Mouse (Mus musculus) intestine, embryonic 16.5 days (tissue): ENCODE measurements around the gene Lgr6. TPM values are rescaled to one million over a fixed set of nuclear protein-coding genes. Genes with fewer than 3 reads are reported as not detected.
A peak's percentile ranks its signal among the peaks of the same experiment; 100 is the strongest.

Experiments used
- ATAC-seq: fragments of 200-750 bp; cut with Nextera tagmentation; 2 replicates; pipeline ENCODE4 v1.8.0; 2017; ENCODE audit warnings: moderate TSS enrichment, moderate library complexity
- H3K27ac ChIP-seq: fragments of 300-500 bp; sonication (generic); 2 replicates; pipeline ENCODE4 v1.5.1; 2014; ENCODE audit warnings: mild to moderate bottlenecking, low read length
- H3K27me3 ChIP-seq: fragments of 300-500 bp; sonication (generic); replicated peaks from 2 replicates; pipeline ENCODE4 v1.6.1; 2014; ENCODE audit warnings: low read length, control low read depth, mixed read lengths; ENCODE audit not compliant: control insufficient read depth, insufficient read depth
- H3K36me3 ChIP-seq: fragments of 300-500 bp; sonication (generic); 2 replicates; pipeline ENCODE4 v1.6.1; 2014; ENCODE audit warnings: low read length, control low read depth; ENCODE audit not compliant: control insufficient read depth, insufficient read depth
- H3K4me1 ChIP-seq: fragments of 300-500 bp; sonication (generic); 2 replicates; pipeline ENCODE4 v1.6.1; 2014; ENCODE audit warnings: low read length, control low read depth, mixed read lengths; ENCODE audit not compliant: control insufficient read depth, insufficient read depth
- H3K4me2 ChIP-seq: fragments of 300-500 bp; sonication (generic); 2 replicates; pipeline ENCODE4 v1.6.1; 2014; ENCODE audit warnings: low read depth, low read length, control low read depth
- H3K4me3 ChIP-seq: fragments of 300-500 bp; sonication (generic); 2 replicates; pipeline ENCODE4 v1.5.1; 2014; ENCODE audit warnings: mild to moderate bottlenecking, low read length
- H3K9ac ChIP-seq: fragments of 300-500 bp; sonication (generic); 2 replicates; pipeline ENCODE4 v1.6.1; 2014; ENCODE audit warnings: low read depth, low read length
- H3K9me3 ChIP-seq: fragments of 300-500 bp; sonication (generic); 2 replicates; pipeline ENCODE4 v1.6.1; 2016; ENCODE audit warnings: low read length, control low read depth; ENCODE audit not compliant: control insufficient read depth
- WGBS: fragments of 180-500 bp; shearing (Covaris S2); extraction: QIAGEN DNeasy Blood & Tissue Kit; methylation state at CpG from one replicate; pipeline ENCODE4 v1.1.7; 2014; 5-methylcytosine and 5-hydroxymethylcytosine counted together
- polyA plus RNA-seq: library from polyadenylated mRNA; unstranded; fragments of >200 nt; fragmentation: Nextera tagmentation; extraction: Ambion mirVana; gene quantifications from 2 replicates; pipeline ENCODE4 v1.2.1, GENCODE M21; 2015

The Lgr6 gene
- polyA plus RNA-seq, 1 experiment from 2014 or later: 0.43 TPM

DNA sequence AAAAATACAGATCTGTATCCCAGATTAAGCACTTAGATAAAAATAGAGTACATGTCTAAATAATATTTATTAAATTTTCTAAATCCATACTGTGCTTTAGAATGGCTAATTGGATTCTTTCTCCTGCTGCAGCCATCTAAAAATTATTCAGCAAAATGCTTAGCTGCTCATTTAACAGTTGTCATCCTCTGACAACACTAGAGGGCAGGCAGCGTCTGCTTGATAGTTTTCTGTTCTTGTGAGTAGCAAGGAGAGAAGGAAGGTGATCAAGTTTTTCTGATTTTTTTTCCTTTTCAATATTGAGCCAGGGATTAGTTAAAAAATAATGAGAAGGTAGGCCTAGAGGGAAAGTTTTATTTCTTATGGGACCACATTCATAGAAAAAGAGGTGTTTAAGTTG lies 132.2 kb downstream of the Lgr6 start:
- ATAC-seq: no peak
- Histone ChIP-seq H3K4me3 (no peak overlapping the region), H3K36me3 (no peaks in the 10 kb centered on the region), H3K9me3 (no peaks in the 10 kb centered on the region), H3K4me2 (no peak overlapping the region), H3K4me1 (no peaks in the 10 kb centered on the region), H3K27me3 (no peaks in the 10 kb centered on the region), H3K9ac (no peak overlapping the region), H3K27ac (no peak overlapping the region)
- 71% methylated on average over 1 of the region's 1 CpGs for WGBS

- Histone ChIP-seq H3K36me3 (no peaks in the 10 kb centered on the region), H3K4me2 (no peak overlapping the region), H3K27me3 (no peaks in the 10 kb centered on the region), H3K27ac (no peak overlapping the region), H3K4me3 (no peak overlapping the region), H3K4me1 (0 out of 2 replicates have a peak, but pooled peaks cover 3% of the 10 kb centered on the region), H3K9me3 (no peaks in the 10 kb centered on the region), H3K9ac (no peak overlapping the region)
- no peak for ATAC-seq
- 96% methylated on average over 2 of the region's 2 CpGs for WGBS
Observed at GRCm38 (mm10) chr1:134965430-134965829, 139.6 kb downstream of the Lgr6 start.

- peak overlapping the region; percentile 85 for H3K4me2 ChIP-seq
- H3K9me3 ChIP-seq: no peaks in the 10 kb centered on the region
- H3K36me3 ChIP-seq: no peaks in the 10 kb centered on the region
- H3K27me3 ChIP-seq: no peaks in the 10 kb centered on the region
- H3K4me1 ChIP-seq: 0 out of 2 replicates have a peak, but pooled peaks cover 3% of the 10 kb centered on the region
- H3K27ac ChIP-seq: 0 out of 2 replicates have a peak overlapping the region, but pooled peaks have one; percentile 51
- peak; percentile 79 for ATAC-seq
- peak overlapping the region; percentile 79 for H3K4me3 ChIP-seq
- H3K9ac ChIP-seq: peak overlapping the region; percentile 81
- WGBS: 2% methylated on average over 11 of the region's 11 CpGs
Observed at GRCm38 (mm10) chr1:134962821-134963220, 142.3 kb downstream of the Lgr6 start.

DNA sequence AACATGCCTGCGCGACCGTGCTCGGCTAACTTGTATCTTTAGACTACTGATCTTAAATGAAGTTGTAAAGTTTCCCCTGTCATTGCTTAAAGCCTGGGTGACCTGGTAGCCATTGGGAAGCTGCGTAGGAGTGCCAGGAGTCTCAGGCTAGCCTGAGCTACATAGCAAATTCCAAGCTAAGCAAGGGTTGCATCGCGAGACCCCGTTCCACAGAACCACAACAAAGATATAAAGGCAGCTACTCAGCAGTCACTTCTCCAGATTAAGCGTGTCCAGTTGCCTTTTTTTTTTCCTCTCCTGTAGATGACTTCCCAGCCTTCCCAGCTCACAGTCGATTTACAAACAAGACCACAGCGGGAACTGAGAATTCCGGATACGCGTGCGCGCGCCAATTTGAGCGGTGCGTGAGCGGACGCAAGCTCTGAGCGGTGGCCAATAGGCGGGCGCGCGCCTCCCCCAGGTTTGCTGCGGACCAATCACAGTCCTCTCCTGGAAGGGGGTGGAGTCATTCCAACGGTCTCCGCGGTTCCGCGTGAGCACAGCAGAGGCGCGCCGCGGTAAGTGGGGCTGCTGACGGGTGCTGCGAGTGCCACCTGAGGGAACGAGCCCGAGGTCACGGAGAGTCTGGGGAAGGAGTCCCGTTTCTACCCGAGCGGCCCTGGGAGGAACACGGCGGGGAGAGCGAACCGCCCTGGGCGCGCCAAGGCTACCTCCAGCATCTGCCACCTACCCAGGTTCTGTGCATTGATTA lies 142.8 kb downstream of the Lgr6 start, which contains the start of gene Ube2t:
Ube2t (plus strand) TSS at position 513 of the 751 bp plus-strand sequence.
- Histone ChIP-seq H3K9ac (peak within 1 kb of the TSS; percentile 81), H3K9me3 (no peaks in the 10 kb centered on the region), H3K4me1 (0 out of 2 replicates have a peak, but pooled peaks cover 3% of the 10 kb centered on the region), H3K27ac (0 out of 2 replicates have a peak within 1 kb of the TSS, but pooled peaks have one; percentile 51), H3K4me2 (peak within 1 kb of the TSS; percentile 85), H3K27me3 (no peaks in the 10 kb centered on the region), H3K36me3 (no peaks in the 10 kb centered on the region), H3K4me3 (peak within 1 kb of the TSS; percentile 79)
- WGBS: 2% methylated on average over 50 of the region's 50 CpGs
- ATAC-seq: peak; percentile 100

- ATAC-seq: no peak
- H3K9ac ChIP-seq: no peak overlapping the region
- H3K4me1 ChIP-seq: 0 out of 2 replicates have a peak, but pooled peaks cover 3% of the 10 kb centered on the region
- no peak overlapping the region for H3K4me3 ChIP-seq
- no peaks in the 10 kb centered on the region for H3K9me3 ChIP-seq
- no peak overlapping the region for H3K4me2 ChIP-seq
- no peaks in the 10 kb centered on the region for H3K36me3 ChIP-seq
- WGBS: 58% methylated on average over 7 of the region's 7 CpGs
- H3K27me3 ChIP-seq: no peaks in the 10 kb centered on the region
- H3K27ac ChIP-seq: no peak overlapping the region
Observed at GRCm38 (mm10) chr1:134960634-134961033, 144.4 kb downstream of the Lgr6 start.

DNA sequence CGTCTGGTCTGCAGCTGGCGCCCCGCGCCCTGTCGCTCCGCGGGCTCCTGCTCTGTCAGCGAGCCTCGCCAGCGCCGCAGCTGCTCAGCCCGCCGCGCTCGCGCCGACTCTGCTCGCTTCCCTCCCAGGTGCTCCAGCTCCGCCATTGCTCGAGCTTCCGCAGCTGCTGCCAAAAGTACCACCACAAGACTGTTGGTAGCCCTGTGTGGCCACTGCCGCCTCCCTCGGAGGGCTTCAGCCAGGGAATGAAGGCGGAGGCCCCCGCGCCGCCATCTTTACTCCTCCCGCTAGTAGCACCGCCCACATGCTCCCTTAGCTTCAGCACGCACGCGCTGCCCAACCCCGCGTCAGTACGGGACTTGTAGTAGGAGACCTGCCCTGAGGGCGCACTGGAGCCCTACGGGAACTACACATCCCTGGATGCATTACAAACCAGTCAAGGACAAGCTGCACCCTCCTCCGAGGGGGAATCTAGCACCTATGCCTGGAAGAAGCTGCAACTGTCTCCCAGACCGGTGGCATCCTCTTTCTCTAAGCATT lies 149.4 kb downstream of the Lgr6 start, which contains the start of gene Ppp1r12b:
Ppp1r12b (minus strand) TSS at position 306 of the 540 bp plus-strand sequence.
- WGBS: under 1% methylated on average over 39 of the region's 39 CpGs
- Histone ChIP-seq H3K4me3 (peak within 1 kb of the TSS; percentile 93), H3K9ac (peak within 1 kb of the TSS; percentile 90), H3K27me3 (no peaks in the 10 kb centered on the region), H3K9me3 (no peaks in the 10 kb centered on the region), H3K4me2 (peak within 1 kb of the TSS; percentile 65), H3K27ac (peak within 1 kb of the TSS; percentile 76), H3K36me3 (no peaks in the 10 kb centered on the region), H3K4me1 (peaks cover 8% of the 10 kb centered on the region)
- ATAC-seq: peak; percentile 100

GRCm38 (mm10) chr1:134955050-134955636 lies 149.9 kb downstream of the Lgr6 start:
- WGBS: 3% methylated on average over 16 of the region's 16 CpGs
- Histone ChIP-seq H3K4me2 (peak overlapping the region; percentile 65), H3K9ac (peak overlapping the region; percentile 90), H3K9me3 (no peaks in the 10 kb centered on the region), H3K36me3 (no peaks in the 10 kb centered on the region), H3K4me3 (peak overlapping the region; percentile 93), H3K4me1 (peaks cover 8% of the 10 kb centered on the region), H3K27me3 (no peaks in the 10 kb centered on the region), H3K27ac (peak overlapping the region; percentile 76)
- ATAC-seq: peak; percentile 57

GRCm38 (mm10) chr1:134949946-134950345 lies 155.1 kb downstream of the Lgr6 start:
- Histone ChIP-seq H3K9me3 (no peaks in the 10 kb centered on the region), H3K36me3 (no peaks in the 10 kb centered on the region), H3K4me1 (peaks cover 7% of the 10 kb centered on the region), H3K27ac (no peak overlapping the region), H3K27me3 (no peaks in the 10 kb centered on the region), H3K4me2 (no peak overlapping the region), H3K9ac (no peak overlapping the region), H3K4me3 (no peak overlapping the region)
- ATAC-seq: no peak
- WGBS: 84% methylated on average over 3 of the region's 3 CpGs

DNA sequence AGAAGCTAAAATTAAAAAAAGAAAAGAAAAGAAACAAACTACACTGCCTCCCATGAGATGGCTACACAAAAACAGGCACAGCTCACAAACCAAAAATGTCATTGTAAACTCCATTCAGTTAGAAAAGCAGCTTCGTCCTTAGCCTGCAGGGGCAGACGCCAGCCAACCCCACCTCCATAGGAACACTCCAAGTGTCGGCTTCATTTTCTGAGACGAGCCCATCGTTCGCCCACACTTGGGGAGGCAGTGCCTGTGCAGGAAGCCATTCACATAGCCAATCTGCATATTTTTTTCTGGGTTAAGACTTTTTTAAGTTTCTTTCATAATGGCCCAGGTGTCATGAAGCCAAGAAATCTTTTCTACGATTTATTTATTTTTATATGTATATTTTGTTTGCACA lies 157.5 kb downstream of the Lgr6 start:
- 87% methylated on average over 7 of the region's 7 CpGs for WGBS
- H3K9me3 ChIP-seq: no peaks in the 10 kb centered on the region
- no peaks in the 10 kb centered on the region for H3K27me3 ChIP-seq
- no peak overlapping the region for H3K4me2 ChIP-seq
- no peak overlapping the region for H3K4me3 ChIP-seq
- H3K27ac ChIP-seq: no peak overlapping the region
- no peaks in the 10 kb centered on the region for H3K4me1 ChIP-seq
- no peaks in the 10 kb centered on the region for H3K36me3 ChIP-seq
- ATAC-seq: no peak
- H3K9ac ChIP-seq: no peak overlapping the region
